Mouse (Mus musculus): Measurements from ENCODE around the gene Slc2a12.

The Slc2a12 gene

DNA sequence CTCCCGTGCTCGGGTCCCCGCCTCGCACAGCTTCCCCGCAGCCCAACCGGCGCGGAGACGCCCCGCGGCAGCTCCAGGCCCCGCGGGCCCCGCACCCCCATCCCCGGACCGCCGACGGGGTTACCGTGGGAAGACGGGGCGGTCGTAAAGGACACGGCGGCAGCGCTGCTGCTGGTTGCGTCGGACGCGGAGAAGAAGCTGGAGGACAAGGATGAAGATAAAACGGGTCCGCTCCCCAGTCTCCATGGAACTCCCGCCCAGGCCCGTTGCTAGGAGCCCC, 86.1 kb downstream of the Slc2a12 start:
- DNase-seq = peak in 1 of 2 experiments; percentile 64

DNA sequence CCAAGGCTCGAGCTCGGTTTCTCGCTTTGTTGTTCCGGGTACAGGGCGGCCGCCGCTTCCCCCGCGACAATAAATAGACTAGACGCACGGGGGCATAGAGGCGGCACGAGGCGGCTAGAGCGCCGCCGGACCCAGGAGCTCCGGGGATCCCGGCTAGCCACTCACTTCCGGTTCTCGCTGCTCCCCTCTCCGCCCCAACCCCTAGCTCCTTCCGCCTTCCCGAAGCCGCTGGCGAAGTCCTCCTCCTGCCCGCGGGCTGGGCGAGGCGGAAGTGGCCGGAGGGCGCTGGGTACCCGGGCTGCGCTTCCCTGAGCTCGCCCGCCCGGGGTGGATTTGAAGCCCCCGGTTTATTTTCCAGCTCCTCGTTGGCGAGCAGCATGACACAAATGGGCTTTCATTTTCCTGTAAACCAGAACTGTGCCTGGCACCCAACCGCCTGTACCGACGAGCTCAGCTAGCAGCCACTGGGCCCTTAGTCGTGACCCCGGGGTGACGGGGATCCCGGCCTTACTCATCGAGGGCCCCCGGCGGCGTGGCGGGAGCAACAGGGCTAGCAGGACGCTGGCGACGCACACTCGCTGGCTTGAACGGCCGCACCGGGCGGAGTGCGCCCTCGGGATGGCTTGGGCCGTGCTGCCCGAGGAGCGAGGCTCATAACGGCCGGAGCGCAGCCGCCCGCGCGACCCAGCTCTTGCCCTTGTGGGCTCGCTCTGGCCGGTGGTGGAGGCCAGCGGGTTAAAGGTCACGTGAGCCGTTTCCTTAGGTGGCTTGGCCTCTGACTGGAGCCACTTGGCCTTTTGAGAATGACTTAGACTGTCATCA, 86.7 kb downstream of the Slc2a12 start, which contains the start of gene Tbpl1:
TSS of gene Tbpl1 (minus strand) at position 667 of the 822 bp plus-strand sequence.
- peak; percentile 93 to 95 for DNase-seq

DNA sequence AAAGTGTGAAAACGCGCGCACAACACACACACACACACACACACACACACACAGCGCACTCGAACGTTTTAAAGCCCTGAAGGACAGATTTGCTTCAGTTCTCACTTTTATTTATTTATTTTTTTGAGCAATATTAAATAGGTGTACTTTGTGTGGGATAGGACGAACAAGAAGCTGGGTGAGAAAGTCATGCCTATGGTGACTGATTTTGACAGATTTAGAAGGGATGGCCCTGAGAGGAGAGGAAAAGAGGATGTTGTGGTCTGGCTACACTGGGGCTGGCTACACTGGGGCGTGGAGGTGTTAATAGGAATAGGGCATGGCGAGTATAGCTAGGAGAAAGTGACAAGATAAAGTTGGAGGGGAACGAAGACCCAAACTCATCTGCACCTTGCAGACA, 87.4 kb downstream of the Slc2a12 start:
- DNase-seq = no peak

DNA sequence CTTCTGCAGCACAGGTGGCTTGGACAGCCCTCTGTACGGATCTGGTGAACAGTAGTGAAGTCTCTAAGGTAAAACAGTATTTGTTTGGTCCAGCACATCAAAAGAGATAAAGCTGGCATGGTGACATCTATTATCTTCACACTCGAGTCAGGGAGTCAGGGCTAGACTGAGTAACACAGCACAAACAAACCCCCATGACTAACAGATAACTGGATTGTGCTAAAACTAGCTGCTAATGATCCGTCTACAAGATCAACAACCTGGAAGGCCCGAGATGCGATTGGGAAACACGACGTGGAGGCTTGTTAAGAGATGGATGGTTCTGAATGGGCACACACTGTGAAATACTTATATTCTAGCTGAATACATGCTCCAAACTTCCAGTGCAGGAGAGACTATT, 101.1 kb downstream of the Slc2a12 start:
- DNase-seq = no peak

DNA sequence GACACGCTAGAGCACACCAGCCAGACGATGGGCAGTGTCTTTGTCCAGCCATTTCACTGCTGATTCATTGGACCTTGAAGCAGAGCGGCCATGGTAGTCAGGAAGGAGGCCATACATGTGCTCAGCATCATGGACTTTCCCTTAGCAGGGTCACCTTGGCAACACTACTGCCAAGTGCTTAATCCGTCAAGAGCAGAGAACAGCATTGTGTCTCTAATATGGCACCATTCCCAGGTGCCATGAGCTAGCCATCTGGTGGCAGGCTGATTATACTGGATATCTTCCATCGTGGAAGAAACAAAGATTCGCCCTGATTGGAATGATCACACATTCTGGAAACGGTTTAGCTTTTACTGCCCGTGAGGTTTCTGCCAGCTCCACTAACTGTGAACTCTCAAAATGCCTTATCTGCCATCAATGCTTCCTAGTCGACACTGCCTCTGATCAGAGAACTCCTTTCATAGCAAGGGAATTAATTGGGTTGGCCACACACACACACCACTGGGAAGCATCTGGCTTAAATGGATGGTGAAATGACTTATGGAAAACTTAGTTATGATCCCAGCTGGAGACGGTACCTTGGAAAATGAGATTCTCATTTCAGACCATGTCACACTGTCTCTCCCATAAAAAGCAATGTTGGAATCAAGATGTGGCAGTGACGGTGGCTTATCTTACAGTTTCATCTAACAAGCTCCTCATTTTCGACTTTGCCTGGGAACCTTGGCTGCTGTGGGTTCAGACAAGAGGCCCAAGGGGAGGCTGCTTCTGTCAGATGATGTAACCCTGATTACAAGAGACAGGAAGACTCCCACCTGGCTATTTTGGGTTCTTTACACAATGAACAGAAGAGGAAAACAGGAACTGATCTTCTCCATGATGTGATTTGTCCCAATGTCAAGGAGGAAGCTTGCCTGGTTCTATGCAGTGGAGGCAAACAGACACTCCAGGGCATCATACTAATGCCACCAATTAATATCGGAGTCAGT, 101.8 kb downstream of the Slc2a12 start:
- DNase-seq = peak; percentile 80 to 87

DNA sequence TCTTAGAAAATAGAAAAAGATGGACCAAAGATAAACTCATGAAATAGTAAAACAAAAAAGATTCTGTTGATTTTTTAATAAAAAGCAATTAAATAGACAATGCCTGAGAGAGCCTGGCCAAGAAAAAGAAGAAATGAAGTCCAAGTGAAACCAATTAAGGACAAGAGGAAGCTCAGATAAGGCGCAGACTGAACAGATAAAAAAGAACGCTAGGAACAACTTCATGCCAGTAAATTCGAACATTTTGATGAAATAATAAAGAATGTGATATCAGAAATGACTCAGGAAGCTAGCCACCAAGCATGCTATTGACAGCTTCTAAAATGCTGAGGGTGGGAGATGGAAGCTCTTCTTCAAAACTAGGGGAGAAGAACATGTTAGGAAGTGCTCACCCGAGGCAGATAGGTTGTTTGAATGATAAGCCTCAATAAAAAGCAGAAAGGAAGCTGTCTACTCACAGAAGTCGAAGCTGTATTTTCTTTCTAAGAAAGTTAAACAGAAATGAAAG, 106.4 kb downstream of the Slc2a12 start:
- no peak for DNase-seq

Data from cerebellum, postnatal 36 days (tissue).